Mouse (Mus musculus) CD8-positive naive resting alpha-beta T cell, adult 57 days (primary cell): Measurements from ENCODE around the gene Slc31a2. TPM values are rescaled to one million over a fixed set of nuclear protein-coding genes. Genes with fewer than 3 reads are reported as not detected.

Experiments used
- total RNA-seq: library from RNA; stranded (reverse); gene quantifications from one replicate; pipeline ENCODE4 v1.2.4, GENCODE M21; 2023

Gene Slc31a2
- 3.6 TPM for total RNA-seq

GRCm38 (mm10) chr4:62262276-62262675, at the start of gene Slc31a2:
Gene Slc31a2, plus strand, starts transcription at chr4:62262562.

GRCm38 (mm10) chr4:62230769-62231168, 31.6 kb upstream of the Slc31a2 start, which contains the start of gene Zfp37:
Gene Zfp37, minus strand, starts transcription at chr4:62231047.

Other genes starting within 250 kb of the Slc31a2 start
- gene Mup20, start 208.4 kb upstream of the Slc31a2 start, total RNA-seq, result not detected
- not detected for gene Mup3, start 175.2 kb upstream of the Slc31a2 start, total RNA-seq
- not detected for gene Mup21, start 111.7 kb upstream of the Slc31a2 start, total RNA-seq
- gene Zfp37, start 31.5 kb upstream of the Slc31a2 start, total RNA-seq, result not detected
- gene Fkbp15, start 98.0 kb downstream of the Slc31a2 start, total RNA-seq, result 85.9 TPM
- gene Slc31a1, start 98.2 kb downstream of the Slc31a2 start, total RNA-seq, result 8.1 TPM
- gene Cdc26, start 146.1 kb downstream of the Slc31a2 start, total RNA-seq, result 46.1 TPM
- gene Prpf4, start 146.2 kb downstream of the Slc31a2 start, total RNA-seq, result 24.8 TPM
- not detected for gene Rnf183, start 172.7 kb downstream of the Slc31a2 start, total RNA-seq
- not detected for gene Wdr31, start 208.3 kb downstream of the Slc31a2 start, total RNA-seq
- gene Bspry, start 217.5 kb downstream of the Slc31a2 start, total RNA-seq, result 0.95 TPM
- gene Hdhd3, start 240.9 kb downstream of the Slc31a2 start, total RNA-seq, result not detected